Mouse (Mus musculus) ES-E14 (cell line): Measurements from ENCODE around the gene Isg20.

Source experiments
- ZC3H11A ChIP-seq: IDR thresholded peaks from 2 replicates; pipeline ENCODE4 v1.6.1; 2012; ENCODE audit warnings: low read depth, mild to moderate bottlenecking, inconsistent platforms, low read length, borderline replicate concordance
- ZNF384 ChIP-seq: IDR thresholded peaks from 2 replicates; pipeline ENCODE4 v1.6.1; 2012; ENCODE audit warnings: low read depth, low read length, inconsistent platforms

DNA sequence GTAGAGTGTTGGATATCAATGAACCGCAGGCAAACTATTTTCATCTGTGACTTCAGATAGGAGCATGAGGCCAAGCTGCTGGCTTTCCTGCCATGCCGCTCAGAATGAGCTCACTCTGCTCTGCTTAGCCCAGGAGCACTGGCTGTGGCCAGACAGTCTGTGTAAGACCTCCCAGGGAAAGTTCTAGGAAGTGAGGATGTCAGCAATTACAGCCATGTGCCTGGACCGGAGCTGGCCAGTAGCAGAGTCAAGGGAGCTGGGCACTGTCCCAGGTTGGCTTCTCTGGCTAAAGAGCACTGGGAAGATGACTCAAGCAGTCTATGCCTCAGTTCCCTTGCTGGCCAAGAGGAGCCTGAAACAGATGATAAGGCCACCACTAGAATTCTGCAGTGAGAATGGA, 50.7 kb downstream of the Isg20 start:
- TF ChIP-seq ZC3H11A = no peak
- no peak for TF ChIP-seq ZNF384
